Mouse (Mus musculus): ENCODE measurements around the gene Gng8.

Gene Gng8

DNA sequence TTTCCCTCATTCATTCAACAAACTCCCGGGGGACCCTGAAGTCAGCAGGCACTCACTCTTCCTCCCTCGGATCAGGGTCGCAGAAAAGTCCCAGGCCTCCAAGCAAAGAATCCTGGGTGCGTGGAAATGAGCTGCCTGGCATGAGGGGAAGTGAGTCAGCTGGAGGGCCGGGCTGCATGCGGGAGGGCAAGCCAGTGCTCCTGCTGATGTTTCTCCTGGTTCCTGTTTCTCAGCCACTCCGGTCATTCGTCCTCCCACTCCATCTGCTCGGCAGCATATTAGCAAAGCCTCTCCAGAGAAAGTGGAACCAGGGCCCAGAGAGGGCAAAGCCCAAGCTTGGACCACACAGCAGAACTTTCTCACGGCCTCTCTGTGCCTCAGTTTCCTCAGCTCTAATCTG, 18.3 kb downstream of the Gng8 start:
- no peak for DNase-seq

DNA sequence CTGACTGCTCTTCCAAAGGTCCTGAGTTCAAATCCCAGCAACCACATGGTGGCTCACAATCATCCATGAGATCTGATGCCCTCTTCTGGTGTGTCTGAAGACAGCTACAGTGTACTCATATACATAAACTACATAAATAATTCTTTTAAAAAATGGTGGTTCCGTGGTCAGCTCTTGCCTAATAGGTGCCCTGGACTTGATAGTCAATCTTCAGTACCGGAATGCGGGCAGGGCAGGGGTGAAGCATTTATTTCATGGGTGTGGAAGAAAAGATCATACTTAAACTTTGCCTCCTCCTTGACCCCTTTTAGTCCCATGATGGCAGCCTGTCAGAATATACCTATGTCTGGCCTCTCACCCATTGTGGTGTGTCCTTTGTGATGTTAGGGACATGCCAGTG, 20.3 kb downstream of the Gng8 start:
- DNase-seq, result no peak

DNA sequence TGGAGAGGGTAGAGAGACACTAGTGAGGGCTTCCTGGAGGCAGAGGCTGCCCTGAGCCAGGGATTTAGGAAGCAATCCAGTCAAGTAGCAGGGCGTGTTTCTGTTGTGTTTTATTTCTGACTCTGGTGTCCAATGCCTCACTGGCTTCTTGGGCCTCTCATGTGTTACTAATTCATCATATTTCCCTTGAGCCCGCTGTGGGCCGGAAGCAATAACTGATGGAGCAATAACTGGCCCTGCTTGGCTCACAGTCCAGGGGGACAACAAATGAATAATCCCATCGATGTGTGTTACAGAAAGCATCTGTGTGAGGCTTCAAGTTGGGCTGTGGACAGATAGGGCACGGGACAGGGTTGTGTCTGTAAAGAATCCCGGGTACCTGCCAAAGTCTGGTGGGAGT, 20.8 kb downstream of the Gng8 start:
- DNase-seq, result no peak

DNA sequence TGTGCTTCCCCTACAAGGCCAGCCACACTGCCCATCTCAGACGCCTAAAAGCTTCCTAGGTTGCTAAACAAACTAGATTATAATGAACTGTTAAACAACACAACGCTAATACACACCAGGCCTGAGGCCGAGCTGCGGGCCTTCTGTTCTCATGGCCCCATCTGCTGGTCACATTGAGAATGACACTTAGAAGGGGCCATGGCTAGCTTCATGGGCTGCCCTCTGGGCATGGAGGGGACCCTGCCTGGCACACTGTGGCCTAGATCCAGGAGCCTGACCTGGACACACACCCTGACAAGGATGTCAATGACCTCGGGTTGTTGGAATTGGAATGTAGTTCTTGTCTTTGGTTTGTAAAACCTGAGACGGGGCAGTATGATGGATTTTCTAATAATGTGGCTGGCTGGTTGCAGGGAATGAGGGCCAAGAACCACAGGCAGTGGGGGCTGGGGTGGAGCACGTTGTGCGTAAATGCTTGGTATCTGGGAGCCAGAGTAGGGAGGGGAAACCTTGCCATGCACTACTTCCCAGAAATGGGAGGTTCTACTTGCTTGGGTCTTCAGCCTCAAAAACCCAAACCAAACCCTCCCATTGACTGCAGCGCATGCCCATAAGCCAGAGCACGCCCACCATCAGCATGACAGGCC, 22.3 kb downstream of the Gng8 start:
- peak; percentile 78 to 82 for DNase-seq

DNA sequence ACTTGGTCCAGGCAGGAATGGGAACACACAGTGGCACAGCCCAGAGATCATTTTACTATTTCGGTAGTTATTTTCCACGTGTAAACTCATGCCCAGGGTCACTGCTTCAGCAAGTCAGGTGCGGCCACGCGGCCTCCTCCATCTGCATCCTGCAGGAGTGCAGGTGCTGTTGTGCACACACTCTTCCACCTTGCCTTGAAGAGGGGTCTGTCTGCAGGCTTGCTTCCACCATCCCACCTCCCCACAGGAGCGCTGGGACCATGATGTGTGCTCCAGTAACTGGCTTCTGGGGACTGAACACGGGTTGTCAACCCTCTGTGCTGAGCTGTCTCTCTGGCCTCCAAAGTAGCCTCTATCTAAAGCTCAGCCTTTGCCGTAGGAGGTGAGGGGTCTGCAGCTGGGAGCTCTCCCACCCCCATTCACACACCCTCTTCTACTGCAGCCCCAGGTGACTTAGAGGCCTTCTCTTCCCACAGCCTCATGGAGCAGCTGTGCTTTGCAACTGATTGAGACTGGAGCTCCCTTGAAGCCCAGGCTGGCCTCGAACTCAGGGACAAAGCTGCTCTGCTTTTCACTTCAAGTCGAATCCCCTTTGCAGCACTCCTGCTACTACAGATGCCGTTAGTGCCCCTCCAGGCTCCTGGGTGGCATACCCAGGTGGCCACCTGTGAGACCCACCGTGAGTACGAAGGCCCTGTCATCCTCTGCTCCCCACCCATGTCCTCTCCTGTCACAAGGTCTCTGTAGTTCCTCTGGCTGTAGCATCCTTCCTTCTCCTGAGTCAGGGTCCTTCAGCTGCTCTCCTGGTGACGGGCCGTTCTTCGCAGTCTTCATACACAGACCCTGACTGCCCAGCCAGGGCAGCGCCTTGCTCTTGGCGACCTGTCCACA, 23.1 kb downstream of the Gng8 start:
- DNase-seq, result no peak

DNA sequence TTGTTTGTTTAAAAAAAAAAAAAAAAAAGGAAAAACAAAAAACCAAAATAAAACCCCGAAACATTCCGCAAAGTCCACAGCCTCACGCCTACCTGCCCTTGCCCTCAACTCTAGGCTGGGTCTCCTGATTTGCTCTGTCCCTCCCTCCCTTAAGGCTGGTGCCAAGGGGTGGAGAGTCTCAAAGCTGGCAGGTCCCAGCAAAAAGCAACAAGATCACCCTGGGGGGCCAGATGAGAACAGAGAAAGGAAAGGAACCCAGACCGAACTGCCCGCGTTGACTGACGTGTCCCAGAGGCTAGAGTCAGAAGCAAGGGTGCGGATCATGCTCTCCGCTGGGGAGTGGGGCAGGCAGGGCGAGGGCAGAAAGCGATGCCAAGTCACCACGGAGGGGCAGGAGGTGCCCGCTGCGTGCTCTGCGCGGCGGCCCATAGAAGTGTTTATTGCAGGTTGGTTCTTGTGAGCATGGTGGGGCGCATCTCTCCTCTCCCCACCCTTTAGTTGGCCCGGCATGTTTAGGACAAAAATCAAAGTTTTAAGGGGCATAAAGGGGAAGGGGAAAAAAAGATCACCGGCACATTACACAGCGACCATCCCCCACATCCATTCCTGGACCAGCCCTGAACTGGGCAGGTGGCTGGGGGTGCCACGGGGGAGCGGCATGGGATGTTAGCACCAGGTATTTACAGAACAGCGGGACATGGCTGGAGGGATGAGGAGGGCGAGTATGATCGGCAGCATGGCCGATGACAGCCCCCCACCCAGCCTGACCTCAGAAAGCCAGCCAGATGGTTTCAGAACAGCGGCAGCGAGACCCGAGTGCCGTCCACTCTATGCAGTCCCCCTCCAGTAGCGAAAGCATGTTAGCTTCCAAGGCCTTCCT, 24.1 kb downstream of the Gng8 start:
- peak in 1 of 2 experiments; percentile 44 for DNase-seq

DNA sequence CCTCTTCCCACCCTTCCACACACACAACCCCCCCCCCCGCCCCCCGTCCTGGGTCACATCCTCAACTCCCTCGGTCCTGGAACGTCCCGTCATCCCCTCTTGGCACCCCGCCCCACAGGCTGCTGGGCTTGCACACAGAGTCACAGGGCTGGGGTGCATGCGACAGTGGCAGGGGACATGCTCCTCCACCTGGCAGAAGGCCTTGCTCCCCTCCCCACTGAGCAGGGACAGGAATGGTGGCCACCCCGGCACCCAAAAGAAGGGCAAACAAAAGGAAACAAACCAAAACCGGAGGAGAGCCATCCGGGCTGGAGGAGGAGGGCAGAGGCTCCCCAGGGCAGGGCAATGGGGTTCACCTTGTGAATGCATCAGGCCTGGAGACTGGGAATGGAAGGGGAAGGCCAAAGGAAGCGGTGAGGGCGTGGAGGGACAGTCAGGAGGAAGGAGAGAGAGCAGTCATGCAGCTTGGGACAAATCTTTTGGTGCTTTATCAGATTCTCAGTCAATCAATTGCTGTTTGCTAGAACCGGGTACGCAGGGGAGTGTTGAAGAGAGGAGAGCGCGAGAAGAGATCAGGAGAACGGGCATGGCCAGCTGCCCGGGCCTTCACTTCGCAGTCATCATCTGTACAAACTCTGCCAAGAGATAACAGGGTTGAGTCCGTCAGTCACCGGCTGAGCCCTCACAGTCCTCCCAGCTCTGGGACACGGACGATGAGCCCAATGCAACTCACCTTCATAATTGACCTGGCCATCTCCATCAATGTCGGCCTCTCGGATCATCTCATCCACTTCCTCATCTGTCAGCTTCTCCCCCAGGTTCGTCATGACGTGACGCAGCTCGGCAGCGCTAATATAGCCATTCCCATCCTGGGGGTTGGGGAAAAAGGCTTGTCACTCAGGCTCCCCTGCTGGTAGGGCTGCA, 25.0 kb downstream of the Gng8 start:
- DNase-seq, result peak in 1 of 2 experiments; percentile 55

DNA sequence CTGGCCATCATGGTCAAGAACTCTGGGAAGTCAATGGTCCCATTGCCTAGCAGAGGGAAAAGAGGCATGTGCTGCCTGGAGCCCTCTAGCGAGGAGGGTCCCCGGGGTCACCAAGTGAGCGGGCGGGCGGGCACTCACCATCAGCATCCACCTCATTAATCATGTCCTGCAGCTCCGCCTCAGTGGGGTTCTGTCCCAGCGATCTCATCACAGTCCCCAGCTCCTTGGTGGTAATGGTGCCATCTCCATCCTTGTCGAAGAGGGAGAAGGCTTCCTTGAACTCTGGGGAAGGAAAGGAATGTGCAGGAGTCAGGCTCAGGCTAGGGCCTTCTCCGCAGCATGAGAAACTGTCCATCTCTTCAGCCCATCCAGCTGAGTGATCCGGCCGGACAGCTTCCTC, 25.9 kb downstream of the Gng8 start:
- no peak for DNase-seq

DNA sequence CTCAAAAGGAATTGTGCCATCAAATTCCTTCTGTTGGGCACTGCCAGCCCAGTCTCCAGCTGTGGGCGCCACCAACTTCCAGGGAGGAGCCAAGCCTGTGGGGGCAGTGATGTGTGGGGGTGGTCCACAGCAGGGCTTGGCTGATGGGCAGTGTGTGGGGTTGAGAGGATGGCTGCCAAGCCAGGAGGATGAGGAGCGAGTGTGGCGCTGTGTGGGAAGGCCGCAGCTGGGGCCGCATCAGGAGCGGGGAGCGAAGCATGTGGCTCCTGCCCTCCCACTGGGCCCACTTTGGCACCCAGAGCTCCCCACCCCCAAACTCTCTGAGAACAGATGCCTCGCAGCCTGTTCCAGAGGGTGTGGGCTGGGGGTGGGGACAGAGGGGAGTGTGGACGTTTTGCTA, 26.4 kb downstream of the Gng8 start:
- DNase-seq, result peak in 1 of 2 experiments; percentile 44

DNA sequence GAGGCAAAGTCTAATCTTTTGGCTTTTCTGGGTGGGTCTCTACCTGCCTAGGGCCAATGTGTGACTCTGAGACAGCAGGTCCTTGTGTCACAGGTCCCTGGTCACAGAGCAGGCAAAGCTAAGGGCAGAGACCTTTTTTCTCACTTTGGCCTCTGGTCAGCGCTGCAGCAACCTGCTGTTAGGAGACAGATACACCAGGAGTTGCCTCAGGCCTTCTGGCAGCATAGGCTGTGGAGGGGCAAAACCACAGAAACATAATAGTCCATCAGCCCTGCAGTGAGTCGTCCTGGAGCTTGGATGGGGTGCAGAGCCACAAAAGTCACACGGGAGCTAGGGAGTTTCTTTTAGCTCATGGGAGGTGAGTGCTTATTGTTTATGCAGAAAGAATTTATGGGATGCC, 27.1 kb downstream of the Gng8 start:
- no peak for DNase-seq

DNA sequence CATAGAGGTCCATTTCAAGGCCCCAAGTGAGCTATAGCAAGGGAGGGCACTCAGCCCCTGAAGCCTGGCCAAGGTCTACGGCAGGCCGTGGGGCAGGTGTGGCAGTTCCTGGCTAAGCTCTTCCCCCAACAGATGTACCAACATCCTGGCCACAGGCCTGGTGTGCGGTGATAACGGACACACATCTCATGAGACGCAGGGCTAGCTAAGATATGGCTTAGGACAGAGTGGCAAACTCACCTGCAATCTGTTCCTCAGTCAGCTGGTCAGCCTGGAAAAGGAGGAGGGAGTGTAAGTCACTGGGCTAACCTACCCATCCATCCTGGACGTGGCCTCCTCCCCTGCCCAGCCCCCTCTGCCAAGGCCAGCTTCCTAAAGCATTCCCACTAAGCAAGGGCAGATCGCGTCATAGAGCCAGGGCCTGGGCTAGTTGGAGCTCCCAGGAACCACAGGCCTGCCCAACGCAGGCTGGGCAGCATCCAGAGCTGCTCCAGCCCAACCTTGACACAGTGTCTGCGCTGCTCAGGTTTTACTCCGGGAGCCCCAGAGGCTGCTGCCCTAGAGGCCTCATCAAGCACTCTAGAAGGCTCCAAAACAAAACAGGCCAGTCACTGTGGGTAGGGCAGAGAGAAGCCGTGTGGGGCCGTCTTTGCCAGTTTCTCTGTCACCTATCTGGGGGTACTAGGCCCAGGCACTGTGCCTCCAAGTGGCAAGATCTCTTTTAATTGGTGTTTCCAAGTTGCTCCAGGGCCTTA, 28.0 kb downstream of the Gng8 start:
- peak; percentile 48 to 52 for DNase-seq

DNA sequence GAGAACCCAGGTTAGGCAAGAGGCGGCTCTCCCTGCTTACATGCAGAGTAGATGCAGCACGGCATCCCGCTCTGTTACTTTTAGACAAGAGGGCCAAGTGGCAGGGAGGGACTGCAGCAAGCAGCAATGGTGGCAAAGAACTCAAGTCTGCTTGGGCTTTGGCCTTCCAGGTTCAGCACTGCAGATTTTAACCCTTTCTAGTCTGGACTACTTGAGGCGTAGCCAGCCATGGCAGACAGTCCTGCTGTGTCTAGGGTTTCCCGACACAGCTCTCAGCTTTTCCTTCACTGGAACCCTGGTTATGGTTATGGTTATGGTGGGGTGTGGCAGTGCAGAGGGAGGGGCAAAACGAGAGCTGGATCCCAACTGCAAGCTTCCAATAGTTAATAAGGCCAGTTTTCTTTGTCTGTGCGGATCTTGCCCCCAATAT, 28.6 kb downstream of the Gng8 start:
- peak in 1 of 2 experiments; percentile 52 for DNase-seq

DNA sequence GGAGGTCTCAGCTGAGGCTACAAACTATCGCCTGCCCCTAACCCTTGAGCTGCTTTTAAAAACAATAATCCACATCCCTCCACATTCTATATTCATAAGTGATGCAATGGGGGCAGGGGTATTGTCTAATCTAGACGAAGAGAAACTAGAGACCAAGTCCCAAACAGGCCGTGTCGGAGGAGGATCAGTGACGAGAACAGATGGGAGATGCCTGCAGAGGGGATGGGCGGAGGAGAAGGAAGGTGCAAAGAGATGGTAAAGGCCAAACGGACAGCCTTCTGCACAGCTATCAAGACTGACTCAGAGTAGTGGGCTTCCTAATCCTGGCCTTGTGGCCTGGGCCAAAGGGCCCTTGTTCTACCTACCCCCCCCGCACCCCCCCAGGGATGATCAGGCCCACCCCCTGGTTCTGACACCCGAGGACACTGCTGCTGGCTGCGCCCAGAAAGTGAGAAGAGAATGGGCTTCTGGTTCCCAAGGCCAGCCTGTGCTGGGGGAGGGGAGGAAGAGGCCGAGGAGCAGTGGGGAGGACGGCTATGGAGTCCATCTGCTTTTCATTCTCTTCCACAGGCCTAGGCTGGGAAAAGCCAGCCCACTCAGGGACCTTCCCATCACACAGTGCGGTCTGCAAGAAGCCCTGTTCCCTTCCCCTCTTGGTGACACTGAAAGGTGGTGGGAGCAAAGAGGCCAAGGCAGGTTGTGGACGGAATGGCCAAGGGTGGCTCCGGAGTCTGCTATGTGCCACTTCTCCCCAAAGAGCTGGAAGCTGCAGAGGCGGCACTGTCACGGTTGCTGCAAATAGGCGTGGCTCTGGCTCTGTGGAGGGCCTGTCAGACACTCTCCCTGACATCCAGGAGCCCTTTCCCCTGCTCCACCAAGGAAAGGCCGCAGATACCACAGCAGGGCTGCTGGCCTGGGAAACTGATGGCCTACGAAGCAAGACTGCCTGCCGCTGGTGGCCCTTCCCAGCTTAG, 29.5 kb downstream of the Gng8 start:
- peak; percentile 59 to 63 for DNase-seq

DNA sequence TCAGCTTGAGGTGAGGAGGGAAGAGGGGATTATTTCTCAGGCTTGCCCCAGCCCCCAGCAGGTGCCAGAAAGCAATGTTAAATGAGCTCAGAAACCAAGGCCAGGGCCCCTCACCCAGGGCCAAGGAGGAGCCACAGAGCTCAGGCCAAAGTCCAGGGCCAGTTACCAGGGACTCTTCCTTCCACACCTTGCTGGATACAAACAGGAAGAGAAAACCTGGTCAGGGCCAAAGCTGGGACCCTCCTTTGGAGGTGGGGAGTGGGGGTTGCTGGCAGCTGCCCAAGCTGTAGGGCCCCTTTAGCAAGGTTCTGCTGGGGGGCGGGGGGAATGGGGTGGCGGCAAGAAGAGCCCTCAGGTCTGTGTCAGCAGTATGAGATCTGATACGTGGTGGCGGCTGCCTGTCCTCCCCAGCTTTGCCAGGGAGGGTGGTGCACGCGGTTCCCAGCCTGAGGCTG, 30.3 kb downstream of the Gng8 start:
- DNase-seq, result no peak

DNA sequence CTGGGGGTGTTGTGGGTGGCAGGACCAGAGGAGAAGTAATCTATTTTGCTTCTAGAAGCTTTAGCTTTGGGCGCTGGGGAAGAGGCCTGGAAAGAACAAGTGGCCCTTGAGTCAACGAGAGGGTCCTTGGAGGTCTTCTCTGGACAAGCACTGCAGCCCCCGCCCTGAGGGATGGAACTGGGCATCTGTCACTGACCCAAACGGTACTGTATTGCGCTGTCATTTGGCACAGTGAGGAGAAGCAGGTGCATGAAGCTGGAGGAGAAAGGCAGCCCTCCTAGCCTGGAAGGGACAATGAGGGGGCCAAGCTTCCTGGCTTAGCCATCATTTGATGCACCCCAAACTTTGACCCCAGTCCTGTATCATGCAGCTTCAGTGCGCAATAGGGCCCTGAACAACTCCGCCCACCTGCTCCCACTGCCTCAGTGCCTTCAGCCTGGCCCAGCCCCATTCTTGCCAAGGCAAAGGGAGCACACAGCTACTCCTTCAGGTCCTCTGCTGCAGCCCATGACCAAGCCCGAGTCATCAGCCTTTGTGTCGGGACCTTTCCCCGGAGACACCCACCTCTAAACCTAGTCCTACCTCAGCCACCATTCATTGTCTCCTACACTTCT, 30.9 kb downstream of the Gng8 start:
- peak; percentile 63 to 65 for DNase-seq

DNA sequence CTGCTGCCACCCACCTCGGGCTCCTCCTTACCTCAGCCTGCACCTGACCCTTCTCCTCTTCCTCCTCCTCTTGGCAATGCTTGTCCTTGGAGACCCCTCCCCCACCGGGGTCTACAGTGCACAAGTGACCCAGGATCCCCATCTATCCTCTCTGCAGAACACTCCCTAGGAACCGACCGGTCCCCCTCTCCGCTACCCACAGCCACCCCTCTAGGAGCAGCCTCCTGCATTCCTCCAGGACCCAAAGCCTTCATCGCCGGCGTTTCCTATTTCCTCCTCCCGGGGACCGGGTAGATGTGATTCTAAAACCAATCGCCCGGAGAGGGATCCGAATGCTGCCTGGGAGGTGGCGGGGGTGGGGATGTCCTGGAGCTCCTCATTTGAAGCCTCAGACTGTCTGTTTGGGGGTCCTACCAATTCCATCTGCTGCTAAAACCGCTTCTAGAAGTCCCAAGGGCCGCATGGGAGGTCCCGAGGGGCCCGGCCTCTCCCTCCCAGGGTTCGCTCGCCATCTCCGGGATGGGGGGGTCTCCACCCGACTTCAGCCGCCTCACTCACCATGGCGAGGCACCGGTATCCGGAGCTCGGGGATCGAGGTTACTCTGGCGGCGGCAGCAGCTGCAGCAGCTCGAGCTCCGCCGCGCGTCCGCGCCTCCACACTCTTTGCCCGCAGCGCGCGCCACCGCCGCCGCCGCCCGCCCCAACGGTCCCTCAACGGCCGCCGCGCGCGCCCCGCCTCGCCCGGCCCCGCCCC, 31.9 kb downstream of the Gng8 start:
- peak; percentile 56 to 62 for DNase-seq

DNA sequence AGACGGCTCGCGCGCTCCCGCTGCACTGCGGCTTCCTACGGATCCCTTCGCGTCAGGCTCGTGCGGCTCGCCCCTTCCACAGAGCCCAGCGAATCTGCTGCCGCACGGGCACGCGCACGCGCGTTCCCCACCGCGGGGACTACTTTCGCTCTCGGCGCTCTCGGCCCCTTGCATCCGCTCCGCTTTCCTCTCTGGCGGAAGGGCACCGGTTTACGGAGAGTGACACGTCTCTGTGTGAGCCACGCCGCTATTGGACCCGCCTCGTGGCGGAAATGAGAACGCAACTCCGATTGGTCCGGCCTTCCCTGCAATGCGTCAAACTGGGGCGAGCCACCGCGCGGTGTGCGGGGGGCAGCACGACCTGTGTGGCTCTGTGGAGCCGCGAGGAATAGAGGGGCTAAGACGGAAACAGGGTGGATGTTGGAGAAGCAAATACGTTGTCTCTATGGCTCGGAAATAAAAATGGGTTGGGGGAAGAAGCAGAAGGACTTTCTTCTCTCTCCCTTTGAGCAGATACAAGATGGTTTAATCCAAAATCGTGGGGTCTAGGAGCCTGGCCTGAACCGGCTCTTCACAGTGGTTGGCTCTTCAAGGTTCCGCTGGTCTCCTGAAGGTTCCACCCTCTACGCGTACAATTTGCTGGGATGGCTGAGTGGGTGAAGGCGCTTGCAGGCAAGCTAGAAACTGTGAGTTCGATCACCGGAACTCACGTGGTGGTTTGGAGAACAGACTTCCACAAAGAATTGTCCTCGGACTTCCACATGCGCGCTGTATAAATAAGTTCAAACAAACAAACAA, 32.6 kb downstream of the Gng8 start, which contains the start of gene Calm3:
TSS of gene Calm3 (minus strand) at position 78 of the 798 bp plus-strand sequence.
- DNase-seq, result peak; percentile 97 to 100

DNA sequence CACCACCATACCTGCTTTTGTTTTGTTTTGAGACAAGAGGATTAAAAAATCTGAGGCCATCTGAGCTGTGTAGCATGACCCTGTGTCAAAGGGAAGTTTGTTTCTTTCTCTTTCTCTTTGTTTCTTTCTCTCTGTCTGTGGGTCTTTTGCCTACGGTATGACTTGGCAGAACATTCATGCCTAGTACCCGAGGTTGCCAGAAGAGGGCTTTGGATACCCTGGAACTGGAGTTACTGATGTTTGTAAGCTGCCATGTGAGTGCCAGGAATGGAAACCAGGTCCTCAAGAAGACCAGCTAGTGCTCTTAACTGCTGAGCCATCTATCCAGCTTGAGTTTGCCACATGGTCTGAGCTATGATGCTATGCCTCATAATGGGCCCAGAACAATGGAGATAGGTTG, 36.8 kb downstream of the Gng8 start:
- DNase-seq, result no peak
